Mouse (Mus musculus): ENCODE data around the gene Cacna1a. TPM values are rescaled to one million over a fixed set of nuclear protein-coding genes. Genes with fewer than 3 reads are reported as not detected.
"Not testable (repeated sequence)": the region's sequence is repeated elsewhere in the genome, so short reads cannot be mapped to it uniquely, and the experiment has no call there.

Cacna1a gene
- total RNA-seq, 2 experiments from 2014 or later, result 2.3 to 4.3 TPM

DNA sequence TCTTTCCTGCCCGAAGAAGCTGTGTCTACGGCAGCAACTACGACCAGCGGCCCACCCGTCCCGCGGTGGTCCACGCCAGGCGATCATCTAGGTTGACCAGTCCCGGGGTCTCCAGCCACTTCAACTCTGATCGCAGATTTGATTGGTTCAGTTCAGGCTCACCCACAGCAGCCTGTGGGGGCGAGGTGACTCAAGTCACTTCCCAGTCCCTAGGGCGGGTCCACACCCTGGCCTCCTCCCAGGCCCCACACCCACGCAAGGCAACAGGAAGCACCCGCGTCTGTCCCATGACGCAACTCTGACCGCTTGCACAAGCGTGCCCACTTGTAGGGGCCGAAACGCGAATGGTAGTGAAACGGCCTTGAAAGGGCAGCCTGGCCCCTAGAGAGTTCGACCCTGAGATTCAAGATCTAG, 273.2 kb downstream of the Cacna1a start:
- peak; percentile 94 to 97 for DNase-seq

DNA sequence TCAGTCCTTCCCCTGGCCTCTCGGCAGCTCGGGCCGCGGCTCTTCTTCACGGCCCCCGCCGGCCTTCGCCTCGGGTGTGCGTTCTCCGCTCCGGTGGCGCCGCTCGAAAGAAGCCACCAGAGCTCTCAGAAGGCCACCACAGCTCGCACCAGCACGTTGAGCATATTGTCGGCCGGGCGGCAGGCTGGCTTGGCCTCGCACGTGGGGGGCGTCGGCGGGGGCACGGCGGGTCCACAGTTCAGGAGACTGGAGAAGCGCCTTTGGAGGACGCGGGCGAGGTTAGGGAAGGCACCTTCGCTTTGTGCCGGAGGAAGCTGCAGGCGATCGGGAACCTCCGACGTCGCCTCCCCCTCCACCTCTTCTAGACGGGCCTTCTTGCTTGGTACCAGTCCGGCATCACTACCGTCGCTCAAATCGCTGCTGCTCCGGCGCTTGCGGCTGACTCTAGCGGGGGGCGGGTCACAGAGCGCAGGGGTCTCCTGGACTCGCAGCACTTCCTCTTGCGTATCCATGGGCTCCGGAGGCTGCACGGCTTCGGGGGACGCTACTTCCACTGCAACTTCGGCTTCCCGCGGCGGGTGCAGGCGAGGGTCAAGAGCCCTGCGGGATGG, 273.8 kb downstream of the Cacna1a start:
- DNase-seq, result peak in 1 of 2 experiments; percentile 60

GRCm38 (mm10) chr8:84662581-84663065, 274.4 kb downstream of the Cacna1a start, which contains the start of gene Ier2:
Gene Ier2, minus strand, starts transcription at chr8:84662852.
- DNase-seq, result peak; percentile 98

- peak; percentile 99 for DNase-seq
Observed at GRCm38 (mm10) chr8:84663483-84664327, 275.5 kb downstream of the Cacna1a start.

DNA sequence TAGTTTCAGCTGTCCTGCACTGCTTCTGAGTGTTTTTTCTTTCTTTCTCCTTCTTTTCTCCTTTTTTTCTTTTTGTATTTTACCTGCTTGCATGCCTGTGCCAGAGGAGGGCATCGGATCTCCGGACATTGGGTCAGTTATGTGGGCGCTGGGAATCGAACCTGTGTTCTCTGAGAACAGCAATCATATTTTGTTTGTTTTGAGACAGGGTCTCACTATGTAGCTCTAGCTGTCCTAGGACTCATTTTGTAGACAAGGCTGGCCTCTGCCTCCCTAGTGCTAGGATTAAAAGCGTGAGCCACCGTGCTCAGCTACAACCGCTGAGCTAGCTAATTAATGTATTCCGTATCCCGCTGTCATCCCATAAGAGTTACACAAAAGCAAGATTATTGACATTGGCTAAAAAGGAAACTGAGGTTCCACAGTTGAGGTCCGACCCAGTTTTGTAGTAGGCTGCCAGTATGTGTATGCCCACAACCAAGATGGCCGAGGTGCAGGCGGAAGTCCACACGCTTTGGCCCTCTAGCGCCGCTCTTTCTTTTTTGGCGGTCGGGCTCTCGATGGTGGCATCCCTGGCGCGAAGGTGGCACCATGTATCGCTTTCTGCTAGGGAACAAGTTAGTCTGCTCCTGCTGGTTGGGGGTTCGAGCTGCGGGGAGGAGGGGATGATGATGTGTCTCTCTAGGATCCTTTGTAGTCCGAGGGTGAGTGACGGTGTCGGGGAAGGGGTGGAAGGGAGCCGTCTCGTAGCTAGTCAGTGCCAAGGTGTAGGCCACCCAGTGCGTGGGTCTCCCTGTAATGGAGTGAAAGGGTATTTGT, 276.5 kb downstream of the Cacna1a start:
- peak; percentile 88 to 89 for DNase-seq

DNA sequence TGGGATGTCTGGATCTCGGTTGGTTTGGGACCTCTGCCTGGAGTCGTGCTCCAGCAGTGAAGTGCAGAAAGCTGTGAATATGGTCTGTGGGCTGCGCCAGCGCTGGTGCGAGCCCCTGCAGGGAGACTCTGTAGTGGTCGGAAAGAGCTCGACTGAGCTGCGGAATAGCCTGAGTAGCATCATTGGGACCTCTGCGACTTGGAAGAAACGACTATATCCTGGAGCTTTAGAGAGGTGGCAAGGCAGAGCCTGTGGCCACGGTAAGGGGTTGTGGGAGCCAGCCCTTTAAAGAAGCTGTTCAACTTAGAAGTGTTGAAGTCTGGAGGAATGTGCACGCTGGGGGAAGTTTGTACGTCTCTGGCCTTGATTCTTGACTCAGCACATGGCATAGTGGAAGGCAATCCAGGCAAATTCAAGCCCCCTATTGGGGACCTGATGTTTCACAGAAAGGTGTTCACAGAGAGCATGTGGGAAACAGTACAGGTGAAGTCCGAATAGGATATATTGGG, 277.2 kb downstream of the Cacna1a start:
- no peak for DNase-seq

GRCm38 (mm10) chr8:84668081-84668480, 279.8 kb downstream of the Cacna1a start:
- DNase-seq, result no peak

DNA sequence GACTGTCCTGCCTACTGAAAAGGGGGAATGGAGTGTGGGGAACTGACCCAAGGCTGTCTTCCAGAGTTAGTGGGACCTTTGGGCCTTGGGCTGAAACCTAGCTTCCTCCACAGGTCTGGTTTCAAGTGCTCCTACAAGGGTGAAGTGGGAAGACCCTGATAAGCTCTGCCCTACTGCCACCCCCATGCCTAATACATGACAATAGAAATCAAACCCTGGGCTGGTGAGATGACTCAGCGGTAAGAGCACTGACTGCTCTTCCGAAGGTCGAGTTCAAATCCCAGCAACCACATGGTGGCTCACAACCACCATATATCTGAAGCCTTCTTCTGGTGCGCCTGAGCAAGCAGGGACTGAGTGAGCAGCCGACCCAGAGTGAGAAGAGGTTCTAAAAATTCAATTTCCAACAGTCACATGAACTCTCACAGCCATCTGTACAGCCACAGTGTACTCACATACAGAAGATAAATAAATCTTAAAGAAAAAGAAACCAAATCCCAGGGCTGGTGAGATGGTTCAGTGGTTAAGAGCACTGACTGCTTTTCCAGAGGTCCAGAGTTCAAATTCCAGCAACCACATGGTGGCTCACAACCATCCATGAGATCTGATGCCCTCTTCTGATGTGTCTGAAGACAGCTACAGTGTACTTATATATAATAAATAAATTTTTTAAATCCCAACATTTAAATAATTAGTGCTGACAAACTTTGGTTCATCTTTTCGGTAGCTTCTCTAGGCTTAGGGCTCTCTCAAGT, 280.7 kb downstream of the Cacna1a start:
- DNase-seq, result no peak

- not testable (repeated sequence) for DNase-seq
Observed at GRCm38 (mm10) chr8:84670295-84671006, 282.2 kb downstream of the Cacna1a start.

DNA sequence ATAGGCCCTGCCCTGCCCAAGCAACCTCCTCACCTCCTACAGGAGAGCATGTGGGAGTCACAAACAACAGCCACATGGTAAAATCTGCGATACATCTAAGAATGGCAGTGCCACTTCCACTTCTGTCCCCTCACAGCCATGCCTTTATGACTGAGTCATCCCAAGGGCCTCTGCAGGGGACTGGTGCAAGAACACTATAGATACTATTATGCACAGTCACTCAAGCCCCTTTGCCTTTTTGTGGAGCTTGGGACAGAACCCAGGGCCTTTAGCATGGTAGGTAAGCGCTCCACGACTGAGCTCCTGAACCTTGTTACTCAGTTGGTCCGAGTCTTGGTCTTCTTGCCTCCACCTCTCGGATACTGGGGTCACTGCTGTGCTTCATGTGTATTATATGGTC, 289.1 kb downstream of the Cacna1a start:
- DNase-seq, result no peak

DNA sequence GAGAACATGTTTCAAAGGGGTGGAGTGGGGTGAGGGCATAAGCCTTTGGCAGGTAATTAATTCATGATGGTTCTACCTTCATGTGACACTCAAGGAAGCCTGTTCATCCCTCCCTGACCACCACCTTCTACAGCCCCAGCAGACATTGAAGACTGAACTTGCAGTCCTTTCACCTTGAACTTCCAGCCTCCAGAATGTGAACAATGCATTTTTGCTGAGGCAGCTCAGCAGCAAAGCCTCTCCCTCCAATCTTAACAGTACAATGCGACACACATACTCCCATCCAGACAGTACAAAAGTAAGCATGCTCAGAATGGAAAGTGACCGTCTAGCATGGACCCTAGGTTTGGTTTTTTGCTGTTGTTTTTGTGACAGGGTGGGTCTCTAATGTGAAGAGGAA, 293.2 kb downstream of the Cacna1a start:
- DNase-seq, result no peak

- no peak for DNase-seq
Observed at GRCm38 (mm10) chr8:84682257-84682656, 294.0 kb downstream of the Cacna1a start.

DNA sequence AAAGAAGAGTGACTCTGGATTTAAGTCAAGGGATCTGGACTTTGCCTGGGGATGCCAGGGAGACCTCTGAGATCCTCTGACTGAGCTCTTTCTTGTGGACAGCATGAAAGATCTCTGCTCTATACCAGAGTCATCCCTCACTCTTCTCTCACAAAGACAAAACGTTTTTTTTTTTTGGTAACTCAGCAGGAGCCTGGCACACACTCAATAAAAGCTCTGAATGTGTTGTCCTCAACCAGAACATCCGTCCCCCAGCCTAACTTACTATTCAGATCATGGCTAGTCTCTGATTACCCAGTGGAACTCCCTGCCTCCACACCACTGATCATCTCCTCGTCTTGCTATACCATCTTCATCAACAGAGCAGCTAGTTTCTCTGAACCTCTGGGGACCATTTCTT, 296.3 kb downstream of the Cacna1a start:
- DNase-seq, result no peak

DNA sequence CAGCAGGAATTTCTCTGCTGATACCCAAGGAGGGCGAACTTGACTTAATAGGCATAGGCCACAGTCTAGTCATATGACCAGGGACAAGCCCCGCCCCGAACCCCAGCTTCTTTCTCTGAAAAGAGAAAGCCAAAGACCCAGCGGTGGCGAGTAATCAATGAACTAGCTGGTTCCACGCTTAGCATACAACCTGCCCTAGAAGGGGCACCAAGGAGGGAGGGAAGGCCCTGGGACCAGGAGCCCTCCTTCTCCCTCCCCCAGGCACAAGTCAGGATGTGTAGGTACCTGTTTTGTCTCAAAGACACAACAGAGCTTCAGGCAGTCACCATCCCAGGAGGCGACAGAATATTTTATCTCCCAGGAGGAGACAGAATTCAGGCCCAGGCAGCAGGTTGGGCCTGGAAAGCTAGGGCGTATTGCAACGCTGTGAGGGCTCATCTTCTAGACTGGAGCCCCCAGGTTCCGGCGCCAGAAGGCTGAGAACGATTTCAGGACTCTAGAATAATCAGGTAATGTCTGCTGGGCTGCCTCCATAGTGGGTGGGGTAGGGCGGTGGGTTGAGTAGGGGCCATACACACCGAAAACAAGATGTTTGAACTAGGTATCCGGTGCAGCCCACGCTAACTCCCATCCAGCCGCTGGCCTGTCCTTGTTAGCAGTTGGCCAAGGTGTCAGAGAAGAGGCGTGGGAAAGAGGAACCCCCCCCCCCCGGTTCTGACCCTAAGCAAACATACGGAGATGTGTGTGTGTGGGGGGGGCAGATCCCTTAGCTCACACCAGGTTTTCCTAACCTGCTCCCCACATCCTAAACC, 298.2 kb downstream of the Cacna1a start, which contains the start of gene Trmt1:
Gene Trmt1 (plus strand): TSS at position 117 of the 812 bp plus-strand sequence.
- DNase-seq, result peak; percentile 31 to 40

DNA sequence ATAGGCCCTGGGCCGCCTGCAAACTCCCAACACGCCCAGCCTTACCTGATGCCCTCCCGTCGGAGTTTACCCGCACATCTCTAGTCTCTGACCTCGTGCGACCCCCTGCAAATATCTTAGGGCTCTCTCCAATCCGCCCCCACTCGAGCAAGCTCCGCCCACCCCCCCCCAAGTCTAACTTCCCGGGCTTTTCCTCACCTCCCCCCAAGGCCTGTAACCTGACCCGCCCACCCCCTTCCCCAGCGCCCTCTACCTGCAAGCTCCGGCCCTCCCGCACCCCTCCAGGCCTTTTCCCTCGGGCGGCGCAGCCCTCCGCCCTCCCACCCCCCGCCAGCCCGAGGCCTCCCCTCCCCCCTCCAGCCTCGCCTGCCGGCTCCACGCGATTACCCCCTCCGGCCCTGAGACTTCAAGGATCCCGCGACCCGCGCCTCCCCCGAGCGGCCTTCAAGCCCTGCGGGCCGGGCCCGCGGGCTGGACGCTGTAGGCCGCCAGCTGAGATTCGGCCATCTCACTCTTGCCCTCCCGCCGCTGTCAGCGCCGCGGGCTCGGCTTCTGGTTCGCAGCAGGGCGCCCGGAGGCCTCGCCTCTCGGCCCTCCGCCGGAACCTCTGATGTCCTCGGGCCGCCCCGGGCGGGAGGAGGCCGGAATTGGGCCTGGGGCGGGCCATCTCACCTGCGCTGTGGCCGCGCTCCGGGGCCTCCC, 298.9 kb downstream of the Cacna1a start:
- DNase-seq, result no peak

- peak; percentile 90 to 93 for DNase-seq
Observed at GRCm38 (mm10) chr8:84687705-84688100, 299.5 kb downstream of the Cacna1a start, which contains the start of gene Nacc1. Gene Nacc1, minus strand, starts transcription at chr8:84687862.

DNA sequence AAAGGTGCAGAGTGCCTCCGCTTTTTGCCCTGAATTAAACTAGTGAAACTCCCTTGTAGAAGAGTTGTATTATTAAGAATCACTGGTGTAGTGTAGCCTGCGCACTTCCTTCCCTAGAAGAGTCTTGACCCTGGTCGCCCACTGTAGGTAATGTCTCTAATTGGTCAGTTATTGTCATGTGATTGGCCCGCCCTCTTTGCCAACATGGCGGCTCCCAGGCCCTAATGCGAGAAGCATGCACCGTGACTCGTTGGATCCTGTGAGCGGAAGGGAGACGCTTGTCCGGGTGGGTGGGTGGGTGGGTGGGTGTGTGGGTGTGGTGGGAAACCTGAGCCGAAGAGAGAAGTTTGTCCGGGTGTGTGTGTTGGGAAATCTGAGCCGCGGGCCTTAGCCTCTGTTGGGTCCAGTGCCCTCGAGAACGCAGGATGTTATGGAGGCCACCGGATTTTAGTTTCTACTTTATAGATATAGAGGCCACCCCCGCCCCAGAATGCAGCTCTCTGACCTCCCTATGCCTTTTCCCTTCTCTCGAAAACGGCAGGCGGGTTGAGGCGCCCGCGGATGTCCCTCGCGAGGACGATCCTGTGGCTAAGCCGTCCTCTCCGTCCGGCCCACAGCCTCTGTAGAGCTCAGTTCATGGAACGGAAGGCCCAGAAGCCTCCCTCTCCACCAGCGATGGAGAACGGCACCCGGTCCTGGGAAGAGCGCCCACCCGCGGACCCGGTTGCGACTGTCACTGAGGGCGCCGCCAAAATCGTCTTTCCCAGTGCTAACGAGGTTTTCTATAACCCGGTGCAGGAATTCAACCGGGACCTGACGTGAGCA, 301.1 kb downstream of the Cacna1a start:
- DNase-seq, result peak; percentile 96 to 98

All from heart, adult 18-20 months (tissue).